Mouse (Mus musculus): ENCODE measurements around the gene Map3k5. TPM values are rescaled to one million over a fixed set of nuclear protein-coding genes. Genes with fewer than 3 reads are reported as not detected.

The Map3k5 gene
- polyA plus RNA-seq, 1 experiment from 2014 or later = 4.0 TPM

- ATAC-seq (ENCODE audit: low FRiP score, low TSS enrichment) = peak; percentile 86
- WGBS = 2% methylated on average over 22 of the region's 58 CpGs
- 0 out of 2 replicates have a peak overlapping the region, but pooled peaks have one; percentile 51 for H3K27ac ChIP-seq (ENCODE audit: low read depth, low read length)
- 0 out of 2 replicates have a peak, but pooled peaks cover 3% of the 10 kb centered on the region for H3K4me1 ChIP-seq (ENCODE audit: control insufficient read depth, insufficient read depth, low read length)
- peak overlapping the region; percentile 96 for H3K4me2 ChIP-seq (replicated peaks; ENCODE audit: low read depth, low read length)
- peaks cover 25% of the 10 kb centered on the region for H3K27me3 ChIP-seq (ENCODE audit: control insufficient read depth, insufficient read depth, low read length)
- H3K9ac ChIP-seq (ENCODE audit: low read depth, low read length) = peak overlapping the region; percentile 81
- no peaks in the 10 kb centered on the region for H3K9me3 ChIP-seq (ENCODE audit: control insufficient read depth, low read length)
- H3K4me3 ChIP-seq (ENCODE audit: low read length) = peak overlapping the region; percentile 82
- no peaks in the 10 kb centered on the region; the same call in 1 of the 2 replicates for H3K36me3 ChIP-seq (ENCODE audit: control insufficient read depth, insufficient read depth, low read length)
These were observed 214.5 kb downstream of the Map3k5 start for GRCm38 (mm10) chr10:20148773-20149120.

GRCm38 (mm10) chr10:20149121-20149834, 215.0 kb downstream of the Map3k5 start:
- H3K27me3 ChIP-seq (ENCODE audit: control insufficient read depth, insufficient read depth, low read length) = peaks cover 25% of the 10 kb centered on the region
- peak overlapping the region; percentile 96 for H3K4me2 ChIP-seq (replicated peaks; ENCODE audit: low read depth, low read length)
- 1% methylated on average over 64 of the region's 74 CpGs for whole genome bisulfite sequencing
- no peaks in the 10 kb centered on the region for H3K9me3 ChIP-seq (ENCODE audit: control insufficient read depth, low read length)
- 0 out of 2 replicates have a peak, but pooled peaks cover 3% of the 10 kb centered on the region for H3K4me1 ChIP-seq (ENCODE audit: control insufficient read depth, insufficient read depth, low read length)
- peak; percentile 77 for ATAC-seq (ENCODE audit: low FRiP score, low TSS enrichment)
- peak overlapping the region; percentile 82 for H3K4me3 ChIP-seq (ENCODE audit: low read length)
- H3K27ac ChIP-seq (ENCODE audit: low read depth, low read length) = peak overlapping the region; percentile 51; the same call in 1 of the 2 replicates
- no peaks in the 10 kb centered on the region for H3K36me3 ChIP-seq (ENCODE audit: control insufficient read depth, insufficient read depth, low read length)
- H3K9ac ChIP-seq (ENCODE audit: low read depth, low read length) = peak overlapping the region; percentile 81

- H3K36me3 ChIP-seq (ENCODE audit: control insufficient read depth, insufficient read depth, low read length) = no peaks in the 10 kb centered on the region
- H3K4me2 ChIP-seq (replicated peaks; ENCODE audit: low read depth, low read length) = peak overlapping the region; percentile 96
- H3K9me3 ChIP-seq (ENCODE audit: control insufficient read depth, low read length) = no peaks in the 10 kb centered on the region
- no peak overlapping the region for H3K27ac ChIP-seq (ENCODE audit: low read depth, low read length)
- peaks cover 25% of the 10 kb centered on the region for H3K27me3 ChIP-seq (ENCODE audit: control insufficient read depth, insufficient read depth, low read length)
- H3K4me3 ChIP-seq (ENCODE audit: low read length) = peak overlapping the region; percentile 82
- 3% methylated on average over 13 of the region's 13 CpGs for WGBS
- peak overlapping the region; percentile 81 for H3K9ac ChIP-seq (ENCODE audit: low read depth, low read length)
- no peak for ATAC-seq (ENCODE audit: low FRiP score, low TSS enrichment)
- H3K4me1 ChIP-seq (ENCODE audit: control insufficient read depth, insufficient read depth, low read length) = 0 out of 2 replicates have a peak, but pooled peaks cover 3% of the 10 kb centered on the region
These were observed 215.6 kb downstream of the Map3k5 start for GRCm38 (mm10) chr10:20149835-20150355.

- Histone ChIP-seq H3K27ac (ENCODE audit: low read depth, low read length) (no peak overlapping the region), H3K9me3 (ENCODE audit: control insufficient read depth, low read length) (no peaks in the 10 kb centered on the region), H3K36me3 (ENCODE audit: control insufficient read depth, insufficient read depth, low read length) (no peaks in the 10 kb centered on the region), H3K4me2 (replicated peaks; ENCODE audit: low read depth, low read length) (no peak overlapping the region), H3K9ac (ENCODE audit: low read depth, low read length) (no peak overlapping the region), H3K4me1 (ENCODE audit: control insufficient read depth, insufficient read depth, low read length) (0 out of 2 replicates have a peak, but pooled peaks cover 3% of the 10 kb centered on the region), H3K4me3 (ENCODE audit: low read length) (no peak overlapping the region), H3K27me3 (ENCODE audit: control insufficient read depth, insufficient read depth, low read length) (peaks cover 20% of the 10 kb centered on the region)
- 83% methylated on average over 1 of the region's 1 CpGs for WGBS
- ATAC-seq (ENCODE audit: low FRiP score, low TSS enrichment) = no peak
These were observed 217.9 kb downstream of the Map3k5 start for GRCm38 (mm10) chr10:20152131-20152530.

- H3K4me1 ChIP-seq (ENCODE audit: control insufficient read depth, insufficient read depth, low read length) = 0 out of 2 replicates have a peak, but pooled peaks cover 3% of the 10 kb centered on the region
- H3K4me2 ChIP-seq (replicated peaks; ENCODE audit: low read depth, low read length) = no peak overlapping the region
- no peaks in the 10 kb centered on the region for H3K36me3 ChIP-seq (ENCODE audit: control insufficient read depth, insufficient read depth, low read length)
- H3K27ac ChIP-seq (ENCODE audit: low read depth, low read length) = no peak overlapping the region
- ATAC-seq (ENCODE audit: low FRiP score, low TSS enrichment) = no peak
- peaks cover 10% of the 10 kb centered on the region for H3K27me3 ChIP-seq (ENCODE audit: control insufficient read depth, insufficient read depth, low read length)
- H3K4me3 ChIP-seq (ENCODE audit: low read length) = no peak overlapping the region
- H3K9me3 ChIP-seq (ENCODE audit: control insufficient read depth, low read length) = no peaks in the 10 kb centered on the region
- H3K9ac ChIP-seq (ENCODE audit: low read depth, low read length) = no peak overlapping the region
- 81% methylated on average over 2 of the region's 2 CpGs for WGBS
These were observed 219.2 kb downstream of the Map3k5 start for GRCm38 (mm10) chr10:20153507-20153906.

GRCm38 (mm10) chr10:20155401-20155800, 221.1 kb downstream of the Map3k5 start:
- Histone ChIP-seq H3K4me3 (ENCODE audit: low read length) (no peak overlapping the region), H3K9me3 (ENCODE audit: control insufficient read depth, low read length) (no peaks in the 10 kb centered on the region), H3K9ac (ENCODE audit: low read depth, low read length) (no peak overlapping the region), H3K4me2 (replicated peaks; ENCODE audit: low read depth, low read length) (no peak overlapping the region), H3K36me3 (ENCODE audit: control insufficient read depth, insufficient read depth, low read length) (no peaks in the 10 kb centered on the region), H3K27me3 (ENCODE audit: control insufficient read depth, insufficient read depth, low read length) (0 out of 2 replicates have a peak, but pooled peaks cover 4% of the 10 kb centered on the region), H3K4me1 (ENCODE audit: control insufficient read depth, insufficient read depth, low read length) (no peaks in the 10 kb centered on the region), H3K27ac (ENCODE audit: low read depth, low read length) (no peak overlapping the region)
- ATAC-seq (ENCODE audit: low FRiP score, low TSS enrichment) = no peak
- WGBS = 84% methylated on average over 7 of the region's 7 CpGs

GRCm38 (mm10) chr10:20157021-20157726, 222.9 kb downstream of the Map3k5 start:
- Histone ChIP-seq H3K9me3 (ENCODE audit: control insufficient read depth, low read length) (no peaks in the 10 kb centered on the region), H3K4me3 (ENCODE audit: low read length) (no peak overlapping the region), H3K4me1 (ENCODE audit: control insufficient read depth, insufficient read depth, low read length) (0 out of 2 replicates have a peak, but pooled peaks cover 3% of the 10 kb centered on the region), H3K9ac (ENCODE audit: low read depth, low read length) (no peak overlapping the region), H3K27me3 (ENCODE audit: control insufficient read depth, insufficient read depth, low read length) (no peaks in the 10 kb centered on the region), H3K4me2 (replicated peaks; ENCODE audit: low read depth, low read length) (no peak overlapping the region), H3K27ac (ENCODE audit: low read depth, low read length) (no peak overlapping the region), H3K36me3 (ENCODE audit: control insufficient read depth, insufficient read depth, low read length) (no peaks in the 10 kb centered on the region)
- 89% methylated on average over 8 of the region's 8 CpGs for WGBS
- ATAC-seq (ENCODE audit: low FRiP score, low TSS enrichment) = no peak

- WGBS = 63% methylated on average over 4 of the region's 4 CpGs
- no peaks in the 10 kb centered on the region for H3K27me3 ChIP-seq (ENCODE audit: control insufficient read depth, insufficient read depth, low read length)
- no peak overlapping the region for H3K4me2 ChIP-seq (replicated peaks; ENCODE audit: low read depth, low read length)
- no peaks in the 10 kb centered on the region for H3K36me3 ChIP-seq (ENCODE audit: control insufficient read depth, insufficient read depth, low read length)
- 0 out of 2 replicates have a peak, but pooled peaks cover 3% of the 10 kb centered on the region for H3K4me1 ChIP-seq (ENCODE audit: control insufficient read depth, insufficient read depth, low read length)
- ATAC-seq (ENCODE audit: low FRiP score, low TSS enrichment) = no peak
- no peak overlapping the region for H3K27ac ChIP-seq (ENCODE audit: low read depth, low read length)
- H3K4me3 ChIP-seq (ENCODE audit: low read length) = no peak overlapping the region
- H3K9ac ChIP-seq (ENCODE audit: low read depth, low read length) = no peak overlapping the region
- no peaks in the 10 kb centered on the region for H3K9me3 ChIP-seq (ENCODE audit: control insufficient read depth, low read length)
These were observed 224.5 kb downstream of the Map3k5 start for GRCm38 (mm10) chr10:20158756-20159155.

Measured in kidney, embryonic 14.5 days (tissue).